Mouse (Mus musculus) regulatory T cell (primary cell): Measurements from ENCODE around the gene Sult2b1.

Experiments
- in situ Hi-C: fragments of 300-600 bp; cut with MboI, MseI; formaldehyde crosslinking; loops from one replicate; pipeline ENCODE4 v1.15.1; 2025; ENCODE audit warnings: high pct_unique_total_duplicates

Sult2b1 gene

GRCm38 (mm10) chr7:45713881-45714520, 70.5 kb downstream of the Sult2b1 start:
- in situ Hi-C loops, result no loop called here

GRCm38 (mm10) chr7:45713396-45713795, 71.1 kb downstream of the Sult2b1 start:
- in situ Hi-C loops, result no loop called here

- in situ Hi-C loops, result no loop called here
These were observed 72.3 kb downstream of the Sult2b1 start for GRCm38 (mm10) chr7:45712022-45712757.

- in situ Hi-C loops, result no loop called here
These were observed 73.0 kb downstream of the Sult2b1 start for GRCm38 (mm10) chr7:45711316-45712021.

- in situ Hi-C loops, result no loop called here
These were observed 73.8 kb downstream of the Sult2b1 start for GRCm38 (mm10) chr7:45710477-45711191.

GRCm38 (mm10) chr7:45709677-45710355, 74.7 kb downstream of the Sult2b1 start:
- in situ Hi-C loops, result no loop called here

GRCm38 (mm10) chr7:45709036-45709435, 75.4 kb downstream of the Sult2b1 start:
- in situ Hi-C loops, result no loop called here

GRCm38 (mm10) chr7:45708221-45708761, 76.2 kb downstream of the Sult2b1 start:
- in situ Hi-C loops, result no loop called here

- in situ Hi-C loops, result no loop called here
These were observed 77.0 kb downstream of the Sult2b1 start for GRCm38 (mm10) chr7:45707375-45707967.

- in situ Hi-C loops, result no loop called here
These were observed 77.7 kb downstream of the Sult2b1 start for GRCm38 (mm10) chr7:45706721-45707241.

GRCm38 (mm10) chr7:45705873-45706281, 78.6 kb downstream of the Sult2b1 start:
- in situ Hi-C loops, result no loop called here

- in situ Hi-C loops, result no loop called here
These were observed 79.0 kb downstream of the Sult2b1 start for GRCm38 (mm10) chr7:45705443-45705864.

GRCm38 (mm10) chr7:45704730-45705442, 79.6 kb downstream of the Sult2b1 start, which contains the start of gene Dbp:
Dbp (plus strand) TSS chr7:45705088.
- in situ Hi-C loops, result no loop called here

GRCm38 (mm10) chr7:45704046-45704559, 80.4 kb downstream of the Sult2b1 start:
- in situ Hi-C loops, result no loop called here

- in situ Hi-C loops, result no loop called here
These were observed 80.9 kb downstream of the Sult2b1 start for GRCm38 (mm10) chr7:45703521-45704033.

- in situ Hi-C loops, result no loop called here
These were observed 81.5 kb downstream of the Sult2b1 start for GRCm38 (mm10) chr7:45702809-45703520.

GRCm38 (mm10) chr7:45702316-45702715, 82.2 kb downstream of the Sult2b1 start:
- in situ Hi-C loops, result no loop called here

GRCm38 (mm10) chr7:45701607-45702006, 82.9 kb downstream of the Sult2b1 start:
- in situ Hi-C loops, result no loop called here
